Mouse (Mus musculus) hindbrain, embryonic 12.5 days (tissue): ENCODE results near the gene Chid1. TPM values are rescaled to one million over a fixed set of nuclear protein-coding genes. Genes with fewer than 3 reads are reported as not detected.

Experiments used
- ATAC-seq: fragments of 200-750 bp; cut with Nextera tagmentation; 2 replicates; pipeline ENCODE4 v1.8.0; 2017; ENCODE audit warnings: moderate TSS enrichment; ENCODE audit not compliant: low FRiP score
- H3K27ac ChIP-seq: fragments of 300-500 bp; sonication (generic); 2 replicates; pipeline ENCODE4 v1.5.1; 2016; ENCODE audit warnings: mild to moderate bottlenecking
- H3K27me3 ChIP-seq: fragments of 300-500 bp; sonication (generic); 2 replicates; pipeline ENCODE4 v1.6.1; 2016; ENCODE audit warnings: mild to moderate bottlenecking
- H3K36me3 ChIP-seq: fragments of 300-500 bp; sonication (generic); 2 replicates; pipeline ENCODE4 v1.6.1; 2016; ENCODE audit warnings: mild to moderate bottlenecking
- H3K4me1 ChIP-seq: fragments of 300-500 bp; sonication (generic); 2 replicates; pipeline ENCODE4 v1.6.1; 2016
- H3K4me2 ChIP-seq: fragments of 300-500 bp; sonication (generic); replicated peaks from 2 replicates; pipeline ENCODE4 v1.6.1; 2016; ENCODE audit warnings: mild to moderate bottlenecking
- H3K4me3 ChIP-seq: fragments of 300-500 bp; sonication (generic); 2 replicates; pipeline ENCODE4 v1.5.1; 2016; ENCODE audit warnings: mild to moderate bottlenecking
- H3K9ac ChIP-seq: fragments of 300-500 bp; sonication (generic); 2 replicates; pipeline ENCODE4 v1.6.1; 2016; ENCODE audit warnings: mild to moderate bottlenecking, moderate library complexity
- H3K9me3 ChIP-seq: fragments of 300-500 bp; sonication (generic); replicated peaks from 2 replicates; pipeline ENCODE4 v1.6.1; 2016; ENCODE audit warnings: mild to moderate bottlenecking
- WGBS: fragments of 180-500 bp; shearing (Covaris S2); methylation state at CpG from one replicate; pipeline ENCODE4 v1.1.7; 2016; 5-methylcytosine and 5-hydroxymethylcytosine counted together
- polyA plus RNA-seq: library from polyadenylated mRNA; unstranded; fragments of >200 nt; fragmentation: Nextera tagmentation; extraction: Ambion mirVana; gene quantifications from 2 replicates; pipeline ENCODE4 v1.2.1, GENCODE M21; 2016

Chid1 gene
- polyA plus RNA-seq, 1 experiment from 2014 or later: 31.8 TPM

- H3K4me2 ChIP-seq: no peak overlapping the region
- H3K4me3 ChIP-seq: no peak overlapping the region
- no peak overlapping the region for H3K27ac ChIP-seq
- no peaks in the 10 kb centered on the region for H3K4me1 ChIP-seq
- no peak for ATAC-seq
- peaks cover 37% of the 10 kb centered on the region for H3K36me3 ChIP-seq
- no peaks in the 10 kb centered on the region for H3K27me3 ChIP-seq
- no peaks in the 10 kb centered on the region for H3K9me3 ChIP-seq
- WGBS: 83% methylated on average over 5 of the region's 5 CpGs
- H3K9ac ChIP-seq: no peak overlapping the region
Measured at GRCm38 (mm10) chr7:141492738-141493137, 46.9 kb downstream of the Chid1 start.

GRCm38 (mm10) chr7:141491151-141491550, 48.5 kb downstream of the Chid1 start:
- WGBS: 82% methylated on average over 2 of the region's 2 CpGs
- no peak overlapping the region for H3K27ac ChIP-seq
- H3K4me2 ChIP-seq: no peak overlapping the region
- no peaks in the 10 kb centered on the region for H3K27me3 ChIP-seq
- H3K4me3 ChIP-seq: no peak overlapping the region
- H3K4me1 ChIP-seq: peaks cover 7% of the 10 kb centered on the region
- no peak overlapping the region for H3K9ac ChIP-seq
- H3K36me3 ChIP-seq: peaks cover 37% of the 10 kb centered on the region
- no peak for ATAC-seq
- no peaks in the 10 kb centered on the region for H3K9me3 ChIP-seq

- Histone ChIP-seq H3K4me2 (no peak overlapping the region), H3K36me3 (peaks cover 5% of the 10 kb centered on the region; the same call in 1 of the 2 replicates), H3K9me3 (no peaks in the 10 kb centered on the region), H3K4me3 (no peak overlapping the region), H3K4me1 (peaks cover 15% of the 10 kb centered on the region), H3K27ac (no peak overlapping the region), H3K9ac (no peak overlapping the region), H3K27me3 (peaks cover 17% of the 10 kb centered on the region)
- no peak for ATAC-seq
- 75% methylated on average over 7 of the region's 7 CpGs for WGBS
Measured at GRCm38 (mm10) chr7:141487141-141487540, 52.5 kb downstream of the Chid1 start.

- no peak for ATAC-seq
- Histone ChIP-seq H3K9ac (no peak overlapping the region), H3K27ac (no peak overlapping the region), H3K36me3 (no peaks in the 10 kb centered on the region), H3K9me3 (no peaks in the 10 kb centered on the region), H3K4me2 (no peak overlapping the region), H3K27me3 (peaks cover 18% of the 10 kb centered on the region), H3K4me1 (peaks cover 21% of the 10 kb centered on the region), H3K4me3 (no peak overlapping the region)
- 100% methylated on average over 1 of the region's 1 CpGs for WGBS
Measured at GRCm38 (mm10) chr7:141486239-141486638, 53.4 kb downstream of the Chid1 start.

GRCm38 (mm10) chr7:141485606-141486005, 54.1 kb downstream of the Chid1 start:
- Histone ChIP-seq H3K4me1 (peaks cover 25% of the 10 kb centered on the region), H3K36me3 (no peaks in the 10 kb centered on the region), H3K9me3 (no peaks in the 10 kb centered on the region), H3K27me3 (peaks cover 18% of the 10 kb centered on the region), H3K4me2 (no peak overlapping the region), H3K4me3 (no peak overlapping the region), H3K9ac (no peak overlapping the region), H3K27ac (no peak overlapping the region)
- WGBS: 85% methylated on average over 2 of the region's 2 CpGs
- no peak for ATAC-seq

GRCm38 (mm10) chr7:141485186-141485585, 54.5 kb downstream of the Chid1 start:
- Histone ChIP-seq H3K9me3 (no peaks in the 10 kb centered on the region), H3K27ac (no peak overlapping the region), H3K4me1 (peaks cover 25% of the 10 kb centered on the region), H3K36me3 (no peaks in the 10 kb centered on the region), H3K4me3 (no peak overlapping the region), H3K9ac (no peak overlapping the region), H3K4me2 (no peak overlapping the region), H3K27me3 (peaks cover 18% of the 10 kb centered on the region)
- ATAC-seq: no peak
- 71% methylated on average over 2 of the region's 2 CpGs for WGBS

- no peaks in the 10 kb centered on the region for H3K9me3 ChIP-seq
- peaks cover 25% of the 10 kb centered on the region for H3K4me1 ChIP-seq
- no peak overlapping the region for H3K4me2 ChIP-seq
- H3K27ac ChIP-seq: no peak overlapping the region
- WGBS: 73% methylated on average over 5 of the region's 5 CpGs
- peaks cover 18% of the 10 kb centered on the region for H3K27me3 ChIP-seq
- no peak overlapping the region for H3K4me3 ChIP-seq
- H3K36me3 ChIP-seq: no peaks in the 10 kb centered on the region
- no peak overlapping the region for H3K9ac ChIP-seq
- ATAC-seq: no peak
Measured at GRCm38 (mm10) chr7:141484186-141485120, 55.2 kb downstream of the Chid1 start.

- no peak for ATAC-seq
- Histone ChIP-seq H3K27me3 (peaks cover 20% of the 10 kb centered on the region), H3K9ac (peak overlapping the region; percentile 35), H3K27ac (no peak overlapping the region), H3K4me2 (peak overlapping the region; percentile 93), H3K36me3 (no peaks in the 10 kb centered on the region), H3K9me3 (no peaks in the 10 kb centered on the region), H3K4me1 (peaks cover 25% of the 10 kb centered on the region), H3K4me3 (peak overlapping the region; percentile 64; the same call in 1 of the 2 replicates)
- WGBS: 79% methylated on average over 5 of the region's 6 CpGs
Measured at GRCm38 (mm10) chr7:141483114-141483653, 56.5 kb downstream of the Chid1 start.

- Histone ChIP-seq H3K4me1 (peaks cover 24% of the 10 kb centered on the region), H3K27ac (no peak overlapping the region), H3K27me3 (peaks cover 26% of the 10 kb centered on the region), H3K36me3 (no peaks in the 10 kb centered on the region), H3K4me2 (peak overlapping the region; percentile 93), H3K4me3 (peak overlapping the region; percentile 64), H3K9ac (peak overlapping the region; percentile 65), H3K9me3 (no peaks in the 10 kb centered on the region)
- ATAC-seq: peak; percentile 14; the same call in 1 of the 2 replicates
- 5% methylated on average over 11 of the region's 11 CpGs for WGBS
Measured at GRCm38 (mm10) chr7:141482531-141483024, 57.1 kb downstream of the Chid1 start.

GRCm38 (mm10) chr7:141481498-141482401, 57.9 kb downstream of the Chid1 start:
- H3K9me3 ChIP-seq: no peaks in the 10 kb centered on the region
- peak overlapping the region; percentile 93 for H3K4me2 ChIP-seq
- H3K27me3 ChIP-seq: peaks cover 34% of the 10 kb centered on the region
- ATAC-seq: peak; percentile 58
- H3K4me1 ChIP-seq: peaks cover 24% of the 10 kb centered on the region
- H3K4me3 ChIP-seq: peak overlapping the region; percentile 64
- H3K27ac ChIP-seq: peak overlapping the region; percentile 17; the same call in 1 of the 2 replicates
- no peaks in the 10 kb centered on the region for H3K36me3 ChIP-seq
- H3K9ac ChIP-seq: peak overlapping the region; percentile 65
- WGBS: under 1% methylated on average over 81 of the region's 81 CpGs

GRCm38 (mm10) chr7:141480842-141481497, 58.7 kb downstream of the Chid1 start:
- peak overlapping the region; percentile 64 for H3K4me3 ChIP-seq
- peaks cover 42% of the 10 kb centered on the region for H3K27me3 ChIP-seq
- H3K36me3 ChIP-seq: no peaks in the 10 kb centered on the region
- peak overlapping the region; percentile 93 for H3K4me2 ChIP-seq
- peaks cover 32% of the 10 kb centered on the region for H3K4me1 ChIP-seq
- 9% methylated on average over 10 of the region's 10 CpGs for WGBS
- no peaks in the 10 kb centered on the region for H3K9me3 ChIP-seq
- 0 out of 2 replicates have a peak overlapping the region, but pooled peaks have one; percentile 65 for H3K9ac ChIP-seq
- ATAC-seq: peak; percentile 27
- no peak overlapping the region for H3K27ac ChIP-seq
